Mouse (Mus musculus) erythroblast, adult 5-6 weeks (primary cell): ENCODE data around the gene Rnf157. TPM values are rescaled to one million over a fixed set of nuclear protein-coding genes. Genes with fewer than 3 reads are reported as not detected.
A peak's percentile ranks its signal among the peaks of the same experiment; 100 is the strongest.

Source experiments
- ATAC-seq: replicated peaks from 2 replicates; pipeline ENCODE4 v1.8.0; 2016; ENCODE audit warnings: moderate number of reproducible peaks, mild to moderate bottlenecking, moderate TSS enrichment, inconsistent platforms; ENCODE audit not compliant: poor library complexity, low FRiP score, severe bottlenecking
- total RNA-seq, 2 experiments: library from RNA; stranded (forward) in 1 of 2; stranded (reverse) in 1 of 2; fragments of 150-400 nt in 1 of 2; fragments of 200-764, 138-1000 nt in 1 of 2; gene quantifications; 2 replicates each; pipeline versions ENCODE4 v1.2.3 to v1.2.4; 2015 to 2017; ENCODE audit warnings: low replicate concordance in 2 of 2

Rnf157 gene
- total RNA-seq, 2 experiments from 2014 or later = 1.7 to 2.0 TPM

DNA sequence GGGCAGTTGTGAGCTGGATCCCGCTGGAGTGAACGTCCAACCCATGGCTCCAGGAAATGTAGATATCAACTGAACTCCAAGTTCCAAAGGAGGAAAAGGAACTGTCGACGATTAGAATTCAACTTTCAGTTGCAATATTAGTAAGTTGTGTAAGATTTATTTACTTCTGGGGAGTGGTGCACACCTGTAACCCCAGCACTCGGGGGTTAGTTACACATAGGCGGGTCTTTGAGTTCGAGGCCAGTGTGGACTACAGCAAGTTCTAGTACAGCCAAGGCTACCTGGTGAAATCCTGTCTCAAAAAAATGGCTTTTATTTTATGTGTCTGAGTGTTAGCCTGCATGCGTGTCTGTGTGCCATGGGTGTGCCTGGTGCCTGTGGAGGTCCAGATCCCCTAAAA, 59.3 kb downstream of the Rnf157 start:
- ATAC-seq = no peak

DNA sequence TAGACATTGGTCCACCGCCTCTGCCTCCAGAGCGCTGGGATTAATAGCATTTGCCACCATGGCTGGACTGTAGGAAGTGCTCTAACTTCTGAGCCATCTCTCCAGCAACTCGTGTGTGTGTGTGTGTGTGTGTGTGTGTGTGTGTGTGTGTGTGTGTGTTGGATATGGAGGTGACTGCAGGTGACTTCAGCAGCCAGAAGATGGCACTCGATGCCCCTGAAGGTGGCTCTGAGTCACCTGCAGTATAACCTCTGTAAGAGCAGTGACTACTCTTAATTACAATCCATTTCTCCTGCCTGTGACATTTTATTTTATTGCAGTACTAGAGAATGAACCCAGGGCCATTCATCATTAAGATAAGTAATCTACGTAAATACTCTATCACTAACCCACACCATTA, 61.5 kb downstream of the Rnf157 start:
- ATAC-seq = no peak

DNA sequence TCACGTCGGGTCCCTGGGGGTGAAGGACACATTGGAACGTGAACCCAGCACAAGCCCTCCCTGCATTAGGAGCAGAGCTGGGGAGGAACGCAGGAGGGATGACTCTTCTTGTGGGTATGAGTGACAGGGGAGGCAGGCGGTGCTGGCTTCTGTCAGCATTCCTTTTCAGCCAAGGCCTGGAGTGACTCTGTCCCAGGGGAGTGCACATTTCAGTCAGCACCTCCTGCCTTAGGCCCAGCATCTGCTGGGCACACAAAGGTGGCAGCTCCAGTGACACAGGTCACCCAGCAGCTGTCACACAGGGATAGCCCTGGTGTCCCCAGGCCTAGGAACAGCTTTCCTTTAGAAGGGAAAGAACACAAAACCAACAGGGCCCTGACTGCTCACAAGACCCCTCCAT, 64.9 kb downstream of the Rnf157 start:
- ATAC-seq = no peak

DNA sequence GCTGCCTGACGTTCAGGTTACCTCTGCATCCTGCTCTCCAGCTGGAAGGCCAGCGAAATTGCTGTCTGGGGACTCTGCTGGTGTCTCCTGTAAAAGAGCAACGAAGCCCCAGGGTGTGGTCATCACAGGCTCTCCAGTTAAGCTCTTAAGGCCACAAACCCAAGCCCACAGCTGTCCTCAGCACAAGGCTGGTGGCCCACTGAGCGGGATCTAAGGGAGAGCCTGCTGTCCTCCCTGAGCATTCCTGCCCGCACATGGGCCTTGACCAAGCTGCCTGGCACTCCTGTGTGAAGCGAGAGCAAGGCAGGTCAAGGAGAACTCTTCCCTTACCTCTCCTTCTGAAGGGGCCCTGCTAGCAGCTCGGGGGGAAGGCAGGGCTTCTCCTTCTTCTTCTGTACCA, 65.8 kb downstream of the Rnf157 start:
- ATAC-seq = no peak

DNA sequence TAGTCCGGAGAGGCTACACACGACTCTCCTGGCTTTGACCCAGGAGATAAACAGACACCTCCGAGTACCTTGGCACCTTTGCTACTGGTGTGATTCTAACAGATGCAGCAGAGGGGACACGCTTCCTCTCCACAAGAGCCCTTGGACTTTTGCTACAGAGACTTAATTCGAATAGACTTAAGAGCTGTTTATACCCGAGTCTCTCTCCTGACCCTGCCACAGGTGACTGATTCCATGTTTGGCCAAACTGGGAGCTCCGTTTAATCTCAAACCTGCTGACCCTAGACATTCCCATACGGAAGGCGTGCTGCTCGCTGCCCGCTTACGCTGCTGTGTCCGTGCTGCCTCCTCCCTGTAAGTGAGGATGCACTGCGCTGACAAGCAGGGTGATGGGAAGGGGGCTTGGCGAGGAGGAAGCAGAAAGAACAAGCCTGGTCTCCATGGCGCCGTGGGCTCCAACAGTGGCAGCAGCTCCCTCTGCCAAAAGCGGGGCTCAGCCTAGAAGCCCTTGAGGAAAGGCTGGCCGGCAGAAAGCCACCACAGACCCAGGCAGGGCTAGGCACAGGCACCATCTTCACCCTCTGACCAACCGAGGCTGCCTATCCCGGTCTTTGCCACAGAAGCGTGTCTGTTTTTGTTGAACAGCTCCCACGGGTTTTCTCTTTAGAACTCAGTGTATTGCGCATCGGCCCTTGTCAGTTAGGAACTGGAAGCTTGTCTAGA, 70.6 kb downstream of the Rnf157 start:
- no peak for ATAC-seq

DNA sequence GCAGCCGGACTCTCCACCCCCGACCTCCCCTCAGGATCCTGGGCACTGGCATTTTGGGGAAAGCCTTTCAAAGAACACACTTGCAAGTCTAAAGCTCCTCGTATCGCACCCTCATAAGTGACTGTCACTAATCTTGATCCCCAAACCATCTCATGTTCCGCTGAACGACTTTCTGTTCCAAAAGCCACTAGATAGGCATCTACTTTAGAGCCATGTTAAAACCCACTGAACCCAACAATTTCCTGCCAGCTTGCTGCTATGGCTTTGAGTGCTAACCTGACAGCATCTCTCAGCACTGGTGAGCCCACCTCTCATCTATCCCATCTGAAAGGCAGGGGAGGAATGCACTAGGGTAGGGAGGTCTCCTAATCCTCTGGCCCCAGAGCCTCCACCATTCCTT, 75.3 kb downstream of the Rnf157 start:
- no peak for ATAC-seq

DNA sequence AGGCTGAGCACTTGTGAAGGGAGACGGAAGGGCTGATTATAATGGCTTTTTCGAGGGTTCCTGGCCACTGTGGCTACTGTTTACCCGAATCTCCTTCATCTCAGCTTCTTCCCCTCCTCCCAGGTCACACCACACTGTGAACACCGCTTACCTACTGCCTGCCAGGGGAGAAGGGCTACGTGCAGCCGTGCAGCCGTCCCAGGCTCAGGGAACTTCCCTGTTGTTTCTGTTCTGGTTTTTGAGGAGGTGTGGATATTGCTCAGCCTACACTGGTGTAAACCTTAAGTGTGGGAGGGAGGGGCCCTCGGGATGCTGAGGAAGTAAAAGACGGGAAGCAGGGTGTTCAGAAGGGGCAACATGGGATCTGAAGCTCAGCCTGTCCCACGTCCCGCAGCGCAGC, 75.8 kb downstream of the Rnf157 start:
- ATAC-seq = no peak

DNA sequence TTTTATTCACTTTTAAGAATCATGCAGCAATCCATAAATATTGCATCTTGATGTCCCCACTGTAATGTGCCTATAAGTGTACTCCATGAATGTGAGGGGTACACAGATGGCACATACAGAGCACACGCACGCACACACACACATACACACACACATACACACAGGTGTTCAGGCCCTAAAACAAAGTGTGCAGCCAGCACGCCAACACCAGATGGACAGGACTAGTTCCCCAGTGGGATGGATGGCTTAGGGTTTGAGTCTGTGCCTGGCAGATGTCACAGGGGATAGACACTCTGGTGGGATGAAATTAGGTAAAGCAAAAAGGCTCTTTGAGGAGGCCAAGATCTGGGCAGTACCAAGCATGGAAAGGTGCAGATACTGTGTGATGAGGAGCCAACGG, 76.4 kb downstream of the Rnf157 start:
- ATAC-seq = no peak

DNA sequence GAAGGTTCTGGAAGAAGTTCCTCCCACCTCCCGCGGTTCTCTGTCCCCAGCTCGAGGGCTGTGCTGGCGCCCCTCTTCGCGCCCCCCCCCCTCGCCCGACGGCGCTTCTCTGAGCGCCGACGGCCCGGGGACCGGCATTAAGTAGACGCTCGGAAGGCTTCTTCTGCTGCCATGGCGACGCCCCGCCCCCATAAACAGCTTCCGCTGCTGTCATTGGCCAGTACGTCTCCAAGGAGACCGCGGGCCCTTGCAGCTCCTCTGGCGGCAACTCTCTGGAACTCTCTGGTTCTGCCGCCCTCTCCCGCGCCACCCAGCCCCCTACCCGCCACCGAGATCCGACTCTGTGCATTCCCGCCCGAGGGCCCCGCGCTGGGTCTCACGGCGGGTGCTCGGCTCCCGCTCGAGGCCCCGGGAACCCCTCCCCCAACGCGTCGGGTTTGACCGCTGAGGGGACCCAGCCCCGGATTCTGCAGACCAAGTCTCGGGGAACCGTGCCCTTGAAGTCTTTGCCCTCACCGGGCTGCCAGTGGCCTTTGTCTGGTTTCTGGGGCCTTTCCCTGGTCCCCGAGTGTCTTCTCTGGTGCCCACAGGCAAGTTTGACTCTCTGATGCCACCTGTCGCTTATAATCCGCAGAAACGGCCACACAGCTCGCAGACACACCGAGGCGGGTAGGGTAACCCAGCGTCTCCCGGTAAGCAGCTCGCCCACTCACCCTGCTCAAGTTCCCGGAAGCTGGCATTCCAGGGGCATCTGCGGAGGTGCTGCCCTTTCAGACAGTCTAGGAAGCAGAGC, 77.4 kb downstream of the Rnf157 start, which contains the start of gene Foxj1:
Foxj1 (minus strand) TSS at position 156 of the 793 bp plus-strand sequence.
- ATAC-seq = peak; percentile 63

DNA sequence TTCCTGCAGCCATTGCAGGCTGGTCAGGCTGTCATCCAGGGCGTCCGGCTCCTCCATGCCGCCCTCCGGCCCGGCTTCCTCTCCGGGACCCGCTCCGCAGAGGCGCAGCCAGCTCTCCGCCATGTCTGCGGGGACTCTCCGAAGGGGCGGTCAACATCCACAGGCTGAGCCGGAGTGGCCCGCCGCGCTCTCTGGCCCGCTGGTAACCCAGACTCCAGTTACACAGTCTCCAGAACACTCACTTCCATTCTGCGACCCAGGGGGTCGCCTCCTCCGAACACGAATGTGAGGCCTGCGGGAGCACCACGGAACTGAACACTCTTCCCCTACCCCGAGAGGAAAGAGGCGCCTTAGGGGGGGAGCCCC, 78.4 kb downstream of the Rnf157 start:
- no peak for ATAC-seq

DNA sequence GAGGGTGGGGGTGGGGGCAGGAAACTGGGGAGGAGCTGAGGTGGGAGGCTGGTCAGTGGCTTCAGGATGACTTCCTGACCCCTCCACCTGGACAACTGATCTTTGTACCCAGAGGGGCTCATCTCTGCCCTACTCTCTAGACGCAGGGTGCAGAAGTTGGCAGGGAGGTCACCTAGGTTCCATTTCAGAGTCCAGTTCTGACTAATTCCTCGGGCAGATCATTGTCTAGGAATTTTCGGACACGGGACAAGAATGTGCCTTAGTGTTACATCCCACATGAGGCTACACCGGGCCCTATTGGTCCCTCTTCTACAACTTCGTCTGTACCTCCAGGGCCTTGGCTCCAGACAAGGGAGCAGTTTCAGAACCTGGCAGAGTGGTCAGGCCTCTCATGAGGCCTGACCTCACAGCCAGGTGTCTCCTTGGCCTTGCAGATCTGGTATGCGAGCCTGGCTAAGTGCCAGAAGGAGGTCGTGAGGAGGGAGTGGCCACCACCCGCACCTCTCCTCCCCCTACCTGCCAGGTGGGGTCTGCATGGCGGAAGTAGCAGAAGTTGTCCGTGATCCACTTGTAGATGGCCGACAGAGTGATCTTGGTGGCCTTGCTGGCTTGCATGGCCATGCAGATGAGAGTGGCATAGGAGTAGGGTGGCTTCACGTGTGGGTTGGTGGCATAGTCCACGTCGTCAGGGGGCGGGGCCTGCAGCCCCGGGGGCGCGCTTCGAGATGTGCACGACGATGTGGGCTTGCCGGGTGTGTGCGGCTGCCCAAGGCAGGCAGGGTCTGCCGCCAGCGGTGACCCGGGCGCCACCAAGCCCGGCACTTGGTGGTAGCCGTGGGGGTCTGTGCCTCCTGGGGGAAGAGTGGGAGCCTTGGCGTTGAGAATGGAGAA, 79.1 kb downstream of the Rnf157 start:
- ATAC-seq = no peak

DNA sequence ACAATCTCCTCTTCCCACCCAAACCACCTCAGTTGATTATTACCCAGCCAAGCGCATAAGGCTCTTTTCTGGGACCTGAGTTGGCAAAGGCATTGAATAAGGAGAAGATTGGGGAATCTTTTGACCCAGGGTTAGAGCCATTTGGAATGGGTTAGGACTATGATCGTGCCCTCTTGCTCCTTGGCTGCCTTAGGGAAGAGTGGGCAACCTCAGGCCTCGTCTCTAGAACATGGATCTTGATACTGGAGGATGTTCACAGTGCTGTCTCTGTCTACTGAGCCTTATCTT, 79.9 kb downstream of the Rnf157 start:
- ATAC-seq = no peak

DNA sequence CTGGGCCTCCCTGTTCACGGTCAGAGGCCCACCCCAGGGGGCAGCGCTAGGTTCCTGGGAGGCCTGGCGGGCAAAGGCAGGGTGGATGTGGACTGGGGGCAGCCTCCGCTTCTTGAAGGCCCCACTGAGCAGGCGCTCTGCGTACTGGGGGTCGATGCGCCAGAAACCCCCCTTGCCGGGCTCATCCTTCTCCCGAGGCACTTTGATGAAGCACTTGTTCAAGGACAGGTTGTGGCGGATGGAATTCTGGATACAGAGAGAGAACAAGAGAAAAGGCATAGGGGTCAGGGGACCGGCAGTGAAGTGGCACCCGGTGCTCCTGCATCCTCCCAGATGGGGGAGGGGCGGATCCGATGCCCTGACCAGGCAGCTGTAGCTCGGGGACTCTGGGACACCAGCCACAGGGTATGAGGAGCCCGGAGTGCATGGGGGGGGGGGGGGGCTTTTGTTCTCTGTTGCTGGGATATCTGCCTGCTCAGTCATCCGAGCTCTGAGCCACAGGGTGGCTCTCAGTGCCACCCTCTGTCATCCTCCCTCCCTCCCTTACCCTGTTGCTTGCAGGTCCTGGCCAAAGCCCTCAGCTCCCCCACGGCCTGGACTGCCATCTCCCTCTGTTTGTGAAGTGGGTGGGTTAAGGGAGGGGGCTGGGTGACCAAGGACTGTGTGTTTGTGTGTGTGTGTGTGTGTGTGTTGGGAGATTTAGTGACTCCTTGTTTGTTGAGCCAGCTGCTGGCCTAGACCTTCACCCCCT, 80.4 kb downstream of the Rnf157 start:
- ATAC-seq = no peak

DNA sequence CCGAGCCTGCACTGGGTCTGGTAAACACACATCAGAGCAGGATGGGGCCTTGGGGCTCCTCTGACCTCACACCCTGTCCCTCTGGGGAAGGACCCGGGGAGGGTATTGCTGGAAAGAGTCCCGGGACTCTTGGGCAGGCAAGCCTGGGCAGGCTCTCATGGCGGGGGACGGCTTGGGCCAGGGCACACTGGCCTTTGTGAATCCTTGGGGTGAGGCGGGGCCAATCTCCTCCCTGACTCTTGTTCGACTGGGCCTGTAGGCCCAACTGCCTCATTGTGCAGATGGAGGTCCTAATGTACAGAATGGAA, 82.7 kb downstream of the Rnf157 start:
- ATAC-seq = no peak

DNA sequence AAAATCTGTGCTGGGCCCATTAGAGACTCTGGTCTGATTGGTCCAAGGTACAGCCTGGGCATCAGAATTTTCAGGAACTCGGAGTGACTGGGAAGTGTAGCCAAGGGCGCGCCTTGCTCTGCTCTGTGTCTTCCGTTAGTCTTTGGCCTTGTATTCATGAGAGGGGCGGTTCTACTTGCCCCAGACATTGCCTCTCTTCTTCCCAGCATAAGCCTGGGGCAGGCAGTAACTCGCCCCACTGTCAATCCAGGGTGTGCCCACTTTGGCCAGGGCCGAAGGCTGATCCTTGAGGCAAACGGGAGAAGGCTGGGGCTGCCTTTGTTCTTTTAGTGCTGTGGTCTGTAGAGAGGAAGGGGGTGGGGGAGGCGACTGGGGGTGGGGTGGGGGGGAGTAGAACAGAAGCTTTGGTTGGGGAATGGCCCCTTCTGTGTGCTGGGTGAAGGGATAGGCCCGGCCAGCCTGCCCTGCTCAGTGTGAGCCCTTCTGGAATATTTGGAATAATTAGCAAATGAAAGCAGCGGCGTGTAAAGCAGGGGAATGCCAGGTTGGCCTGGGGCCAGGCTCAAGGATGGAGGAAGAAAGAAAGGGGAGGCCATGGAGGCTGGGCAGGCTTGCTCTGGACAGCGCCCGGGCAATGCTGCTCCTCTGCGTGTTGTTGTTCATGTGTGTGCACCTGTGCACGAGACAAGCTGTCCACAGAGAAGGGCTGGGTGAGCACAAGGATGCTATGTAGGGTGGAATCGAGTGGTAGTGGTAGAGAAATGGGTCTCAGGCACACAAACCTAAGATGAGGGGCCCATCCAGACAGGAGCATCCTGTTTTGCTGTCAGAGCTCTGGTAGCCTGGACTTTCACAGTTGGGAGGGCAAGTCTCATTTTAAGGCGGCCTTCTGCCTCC, 83.3 kb downstream of the Rnf157 start:
- no peak for ATAC-seq

DNA sequence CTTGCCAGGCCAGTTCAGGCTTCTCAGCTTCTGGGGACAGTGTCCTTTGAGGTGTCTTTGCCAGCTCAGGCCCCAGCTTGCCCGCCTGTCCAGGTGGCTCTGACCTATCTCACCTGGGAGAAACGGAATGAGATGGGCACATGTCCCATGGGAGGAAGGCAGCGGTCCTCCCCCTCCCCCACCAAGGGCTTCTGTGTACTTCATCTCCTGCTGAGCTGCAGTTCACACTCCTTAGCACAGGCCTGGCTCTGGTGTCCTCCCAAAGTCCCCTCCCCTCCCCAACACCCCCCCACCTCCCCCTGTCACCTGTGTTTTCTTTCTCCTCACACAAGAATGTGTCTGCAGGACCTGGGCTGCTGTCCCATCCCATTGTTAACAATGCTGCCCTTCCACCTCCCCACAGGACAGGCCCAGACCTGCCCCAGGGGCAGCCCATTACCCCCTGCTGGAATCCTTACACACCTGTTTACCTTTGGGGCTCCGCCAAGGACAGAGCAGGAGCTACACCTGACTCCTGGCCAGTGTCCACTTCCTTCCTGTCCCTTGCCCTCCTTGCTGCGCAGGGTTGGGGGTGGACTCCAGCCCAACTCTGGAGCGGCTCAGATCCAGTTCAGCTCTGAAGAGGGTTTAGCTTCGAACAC, 85.7 kb downstream of the Rnf157 start:
- ATAC-seq = no peak

DNA sequence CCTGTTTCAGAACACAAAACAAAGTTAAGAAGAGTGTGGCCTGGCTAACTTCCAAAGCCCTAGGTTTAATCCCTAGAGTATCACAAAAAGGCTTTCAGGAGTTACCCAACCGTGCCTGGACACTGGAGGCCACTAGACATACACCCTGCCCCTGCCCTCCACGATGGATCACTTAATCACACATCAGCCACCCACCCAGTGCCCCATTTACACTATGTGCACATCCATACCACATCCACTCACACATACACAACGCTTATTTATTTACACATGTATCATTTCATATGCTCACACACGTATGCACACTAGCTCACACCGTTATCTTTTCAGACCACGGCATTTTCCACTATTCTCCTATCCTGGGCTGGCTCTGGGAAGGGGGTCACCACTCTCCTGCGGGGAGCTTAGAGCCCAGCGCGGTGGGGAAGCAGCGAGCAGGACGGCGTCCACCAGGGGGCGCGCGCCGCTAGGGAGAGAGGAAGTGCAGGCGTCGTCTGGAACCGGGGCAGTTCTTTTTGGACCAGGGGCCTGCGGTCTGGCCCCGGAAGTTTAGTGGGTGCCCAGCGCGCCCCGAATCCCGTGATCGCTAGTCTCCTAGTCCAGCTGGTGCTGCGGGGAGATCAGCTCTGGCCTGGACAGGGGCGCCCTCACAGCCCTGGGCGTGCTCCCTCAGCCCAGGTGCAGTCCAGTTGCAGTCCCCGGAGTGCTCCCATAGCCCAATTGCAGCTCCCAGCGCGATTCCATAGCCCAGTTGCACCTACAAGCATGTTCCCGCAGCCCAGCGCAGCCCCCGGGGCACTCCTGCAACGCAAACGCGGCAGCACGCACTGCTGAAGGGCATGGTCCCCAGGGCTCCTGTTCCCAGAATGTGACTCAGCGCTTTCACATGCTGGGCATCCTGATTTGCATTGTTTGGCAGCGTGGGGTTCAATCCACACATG, 93.8 kb downstream of the Rnf157 start:
- peak; percentile 85 for ATAC-seq

DNA sequence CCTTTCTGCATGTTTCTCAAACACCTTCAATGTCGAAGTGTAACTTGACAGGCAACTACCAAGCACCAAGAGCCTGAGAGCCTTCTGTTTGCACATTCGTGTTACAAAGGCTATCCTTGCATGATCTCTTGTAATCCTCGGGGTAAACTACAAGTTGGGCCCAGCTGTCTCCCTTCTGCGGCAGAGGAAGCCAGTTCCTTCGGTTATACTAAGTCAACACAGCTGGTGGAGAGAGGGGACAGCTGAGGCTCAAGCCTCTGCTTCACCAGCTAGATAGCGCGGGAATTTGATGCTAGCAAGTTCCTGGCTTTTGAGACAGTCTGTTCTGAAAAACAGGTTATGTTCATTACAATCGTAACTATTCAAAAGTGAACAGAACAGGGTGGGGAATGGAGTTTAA, 100.5 kb downstream of the Rnf157 start:
- no peak for ATAC-seq
